Mouse (Mus musculus) heart, embryonic 12.5 days (tissue): Measurements from ENCODE around the gene Gm10309. TPM values are rescaled to one million over a fixed set of nuclear protein-coding genes. Genes with fewer than 3 reads are reported as not detected.

ENCODE experiments used
- ATAC-seq: fragments of 200-750 bp; cut with Nextera tagmentation; 2 replicates; pipeline ENCODE4 v1.8.0; 2017; ENCODE audit warnings: moderate TSS enrichment, moderate library complexity; ENCODE audit not compliant: insufficient number of reproducible peaks, low FRiP score
- H3K27ac ChIP-seq: fragments of 300-500 bp; sonication (generic); 2 replicates; pipeline ENCODE4 v1.5.1; 2016; ENCODE audit warnings: mild to moderate bottlenecking, moderate library complexity; ENCODE audit not compliant: poor library complexity, severe bottlenecking
- H3K27me3 ChIP-seq: fragments of 300-500 bp; sonication (generic); replicated peaks from 2 replicates; pipeline ENCODE4 v1.6.1; 2016; ENCODE audit warnings: mild to moderate bottlenecking, moderate library complexity
- H3K36me3 ChIP-seq: fragments of 300-500 bp; sonication (generic); 2 replicates; pipeline ENCODE4 v1.6.1; 2016; ENCODE audit warnings: mild to moderate bottlenecking, moderate library complexity
- H3K4me1 ChIP-seq: fragments of 300-500 bp; sonication (generic); replicated peaks from 2 replicates; pipeline ENCODE4 v1.6.1; 2016; ENCODE audit warnings: mild to moderate bottlenecking
- H3K4me2 ChIP-seq: fragments of 300-500 bp; sonication (generic); 2 replicates; pipeline ENCODE4 v1.6.1; 2016; ENCODE audit warnings: mild to moderate bottlenecking, moderate library complexity
- H3K4me3 ChIP-seq: fragments of 300-500 bp; sonication (generic); 2 replicates; pipeline ENCODE4 v1.5.1; 2016; ENCODE audit warnings: mild to moderate bottlenecking
- H3K9ac ChIP-seq: fragments of 300-500 bp; sonication (generic); 2 replicates; pipeline ENCODE4 v1.6.1; 2016; ENCODE audit warnings: mild to moderate bottlenecking, moderate library complexity
- H3K9me3 ChIP-seq: fragments of 300-500 bp; sonication (generic); replicated peaks from 2 replicates; pipeline ENCODE4 v1.6.1; 2016; ENCODE audit warnings: mild to moderate bottlenecking, moderate library complexity
- WGBS: fragments of 180-500 bp; shearing (Covaris S2); methylation state at CpG from one replicate; pipeline ENCODE4 v1.1.7; 2016; 5-methylcytosine and 5-hydroxymethylcytosine counted together
- polyA plus RNA-seq: library from polyadenylated mRNA; unstranded; fragments of >200 nt; fragmentation: Nextera tagmentation; extraction: Ambion mirVana; gene quantifications from 2 replicates; pipeline ENCODE4 v1.2.1, GENCODE M21; 2016

Gm10309 gene
- polyA plus RNA-seq, 1 experiment from 2014 or later = 0.38 TPM

GRCm38 (mm10) chr17:86529411-86529810 lies 24.4 kb upstream of the Gm10309 start:
- 61% methylated on average over 4 of the region's 4 CpGs for WGBS
- Histone ChIP-seq H3K4me2 (no peak overlapping the region), H3K4me1 (peaks cover 47% of the 10 kb centered on the region), H3K27ac (no peak overlapping the region), H3K36me3 (peaks cover 5% of the 10 kb centered on the region; the same call in 1 of the 2 replicates), H3K4me3 (no peak overlapping the region), H3K9me3 (no peaks in the 10 kb centered on the region), H3K9ac (no peak overlapping the region), H3K27me3 (no peaks in the 10 kb centered on the region)
- ATAC-seq = no peak

GRCm38 (mm10) chr17:86529003-86529402 lies 24.0 kb upstream of the Gm10309 start:
- no peaks in the 10 kb centered on the region for H3K9me3 ChIP-seq
- no peak overlapping the region for H3K4me2 ChIP-seq
- H3K4me3 ChIP-seq = no peak overlapping the region
- H3K36me3 ChIP-seq = peaks cover 5% of the 10 kb centered on the region; the same call in 1 of the 2 replicates
- peaks cover 47% of the 10 kb centered on the region for H3K4me1 ChIP-seq
- H3K9ac ChIP-seq = no peak overlapping the region
- WGBS = 60% methylated on average over 10 of the region's 10 CpGs
- H3K27me3 ChIP-seq = no peaks in the 10 kb centered on the region
- no peak overlapping the region for H3K27ac ChIP-seq
- no peak for ATAC-seq

GRCm38 (mm10) chr17:86527298-86527697 lies 22.3 kb upstream of the Gm10309 start:
- Histone ChIP-seq H3K9ac (no peak overlapping the region), H3K27me3 (no peaks in the 10 kb centered on the region), H3K4me1 (peaks cover 32% of the 10 kb centered on the region), H3K36me3 (peaks cover 5% of the 10 kb centered on the region; the same call in 1 of the 2 replicates), H3K27ac (no peak overlapping the region), H3K4me3 (no peak overlapping the region), H3K9me3 (no peaks in the 10 kb centered on the region), H3K4me2 (no peak overlapping the region)
- 85% methylated on average over 5 of the region's 5 CpGs for WGBS
- no peak for ATAC-seq

- Histone ChIP-seq H3K27me3 (no peaks in the 10 kb centered on the region), H3K4me2 (no peak overlapping the region), H3K4me1 (peaks cover 28% of the 10 kb centered on the region), H3K9ac (no peak overlapping the region), H3K27ac (no peak overlapping the region), H3K4me3 (no peak overlapping the region), H3K9me3 (no peaks in the 10 kb centered on the region), H3K36me3 (peaks cover 5% of the 10 kb centered on the region; the same call in 1 of the 2 replicates)
- 80% methylated on average over 7 of the region's 7 CpGs for WGBS
- ATAC-seq = no peak
Observed at GRCm38 (mm10) chr17:86526016-86526415, 21.0 kb upstream of the Gm10309 start.

DNA sequence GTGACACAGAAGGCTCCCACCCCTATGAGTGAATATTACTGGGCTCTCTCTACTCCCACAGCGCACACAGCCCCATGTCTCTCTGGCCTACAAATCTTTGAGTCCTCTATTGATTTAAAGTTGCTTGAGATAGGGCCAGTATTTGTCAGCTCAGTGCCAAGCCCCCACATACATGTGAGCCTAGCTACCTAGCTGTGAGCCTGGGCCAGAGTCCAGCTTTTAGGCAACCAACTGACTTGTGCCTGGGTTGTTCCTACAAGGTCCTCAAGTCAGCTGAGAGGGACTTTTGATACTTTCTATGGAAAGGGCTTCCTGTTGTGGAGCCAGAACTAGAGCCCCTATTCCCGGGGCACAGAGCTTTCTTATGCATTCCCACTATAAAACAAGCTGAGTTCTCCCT lies 20.0 kb upstream of the Gm10309 start:
- H3K27ac ChIP-seq = no peak overlapping the region
- WGBS = 74% methylated on average over 2 of the region's 2 CpGs
- no peak for ATAC-seq
- H3K9ac ChIP-seq = no peak overlapping the region
- no peak overlapping the region for H3K4me3 ChIP-seq
- no peak overlapping the region for H3K4me2 ChIP-seq
- no peaks in the 10 kb centered on the region for H3K27me3 ChIP-seq
- H3K9me3 ChIP-seq = no peaks in the 10 kb centered on the region
- H3K36me3 ChIP-seq = peaks cover 5% of the 10 kb centered on the region; the same call in 1 of the 2 replicates
- H3K4me1 ChIP-seq = peaks cover 19% of the 10 kb centered on the region

DNA sequence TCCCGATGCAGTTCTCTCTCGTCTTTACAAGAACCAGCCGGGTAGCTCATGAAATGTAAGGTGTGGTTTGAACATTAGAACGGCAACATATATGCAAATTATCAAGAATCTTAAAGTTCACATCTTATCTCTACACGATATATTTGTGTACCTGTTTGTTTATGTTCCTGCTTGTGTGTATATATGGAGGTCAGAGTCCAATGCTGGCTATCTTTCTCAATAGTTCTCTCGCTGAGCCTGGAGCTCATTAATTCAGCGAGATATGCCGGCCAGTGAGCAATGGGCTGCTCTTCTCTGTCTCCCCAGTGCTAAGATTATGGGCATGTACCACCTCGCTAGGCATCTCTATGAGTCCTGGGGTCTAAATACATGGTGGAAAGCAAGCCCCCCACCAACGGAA lies 18.8 kb upstream of the Gm10309 start:
- no peaks in the 10 kb centered on the region for H3K9me3 ChIP-seq
- H3K4me2 ChIP-seq = no peak overlapping the region
- peaks cover 7% of the 10 kb centered on the region for H3K4me1 ChIP-seq
- peaks cover 5% of the 10 kb centered on the region; the same call in 1 of the 2 replicates for H3K36me3 ChIP-seq
- no peaks in the 10 kb centered on the region for H3K27me3 ChIP-seq
- ATAC-seq = no peak
- no peak overlapping the region for H3K4me3 ChIP-seq
- no peak overlapping the region for H3K27ac ChIP-seq
- WGBS = 86% methylated on average over 10 of the region's 10 CpGs
- H3K9ac ChIP-seq = no peak overlapping the region

DNA sequence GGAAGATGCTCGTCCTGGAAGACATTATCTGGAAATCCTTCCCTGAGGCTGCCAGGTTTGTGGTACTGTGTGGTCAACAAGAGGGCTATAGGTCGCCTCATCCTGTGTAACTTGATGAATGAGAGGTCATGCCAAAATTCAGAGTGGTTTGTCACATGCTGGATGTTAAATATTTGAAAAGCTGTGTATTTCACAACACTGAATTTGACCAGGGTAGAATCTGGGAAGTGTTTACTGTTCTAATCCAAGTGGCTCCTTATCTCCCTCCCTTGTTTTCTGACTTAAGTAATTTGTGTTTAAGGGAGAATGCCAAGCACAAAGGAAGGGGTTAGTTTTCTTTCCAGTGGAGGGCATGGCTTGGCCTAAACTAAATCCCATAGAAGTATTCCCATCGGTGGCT lies 18.3 kb upstream of the Gm10309 start:
- 69% methylated on average over 3 of the region's 3 CpGs for WGBS

GRCm38 (mm10) chr17:86522649-86523048 lies 17.6 kb upstream of the Gm10309 start:
- Histone ChIP-seq H3K27me3 (no peaks in the 10 kb centered on the region), H3K4me3 (no peak overlapping the region), H3K27ac (no peak overlapping the region), H3K9ac (no peak overlapping the region), H3K4me2 (no peak overlapping the region), H3K4me1 (0 out of 2 replicates have a peak, but pooled peaks cover 4% of the 10 kb centered on the region), H3K36me3 (peaks cover 5% of the 10 kb centered on the region; the same call in 1 of the 2 replicates), H3K9me3 (no peaks in the 10 kb centered on the region)
- WGBS = 81% methylated on average over 5 of the region's 5 CpGs
- no peak for ATAC-seq

More for the DNA sequence above, 18.3 kb upstream of the Gm10309 start:
- H3K9ac ChIP-seq = no peak overlapping the region
- no peak overlapping the region for H3K4me3 ChIP-seq
- peaks cover 5% of the 10 kb centered on the region; the same call in 1 of the 2 replicates for H3K36me3 ChIP-seq
- H3K4me2 ChIP-seq = no peak overlapping the region
- 0 out of 2 replicates have a peak, but pooled peaks cover 4% of the 10 kb centered on the region for H3K4me1 ChIP-seq
- H3K9me3 ChIP-seq = no peaks in the 10 kb centered on the region
- no peaks in the 10 kb centered on the region for H3K27me3 ChIP-seq
- no peak for ATAC-seq
- no peak overlapping the region for H3K27ac ChIP-seq

GRCm38 (mm10) chr17:86521252-86521651 lies 16.2 kb upstream of the Gm10309 start:
- Histone ChIP-seq H3K27me3 (no peaks in the 10 kb centered on the region), H3K36me3 (peaks cover 5% of the 10 kb centered on the region; the same call in 1 of the 2 replicates), H3K4me3 (no peak overlapping the region), H3K27ac (no peak overlapping the region), H3K4me1 (0 out of 2 replicates have a peak, but pooled peaks cover 4% of the 10 kb centered on the region), H3K9ac (no peak overlapping the region), H3K4me2 (no peak overlapping the region), H3K9me3 (no peaks in the 10 kb centered on the region)
- 92% methylated on average over 11 of the region's 11 CpGs for WGBS
- ATAC-seq = no peak

DNA sequence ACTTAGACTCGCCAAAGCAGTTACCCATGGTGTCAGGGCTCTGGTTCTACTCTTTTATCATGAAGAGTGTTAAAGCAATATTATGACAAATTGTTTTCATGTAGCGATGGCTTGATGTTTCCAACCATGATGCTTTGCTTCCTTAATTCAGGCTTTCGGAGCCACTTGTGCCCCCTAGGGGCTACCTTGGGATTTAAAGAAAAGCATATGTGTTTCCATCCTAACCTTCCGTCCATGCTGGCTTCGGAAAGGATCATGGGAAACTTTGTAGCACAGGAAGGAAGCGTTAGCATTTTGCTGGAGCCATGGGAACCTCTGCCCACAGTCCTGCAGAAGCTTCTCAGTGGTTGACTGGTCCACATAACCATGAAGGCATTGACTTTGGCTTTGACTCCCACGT lies 13.6 kb upstream of the Gm10309 start:
- Histone ChIP-seq H3K27me3 (no peaks in the 10 kb centered on the region), H3K4me3 (no peak overlapping the region), H3K4me2 (no peak overlapping the region), H3K36me3 (no peaks in the 10 kb centered on the region; the same call in 1 of the 2 replicates), H3K9me3 (no peaks in the 10 kb centered on the region), H3K9ac (no peak overlapping the region), H3K27ac (no peak overlapping the region), H3K4me1 (peaks cover 22% of the 10 kb centered on the region)
- 87% methylated on average over 7 of the region's 7 CpGs for WGBS
- ATAC-seq = no peak

DNA sequence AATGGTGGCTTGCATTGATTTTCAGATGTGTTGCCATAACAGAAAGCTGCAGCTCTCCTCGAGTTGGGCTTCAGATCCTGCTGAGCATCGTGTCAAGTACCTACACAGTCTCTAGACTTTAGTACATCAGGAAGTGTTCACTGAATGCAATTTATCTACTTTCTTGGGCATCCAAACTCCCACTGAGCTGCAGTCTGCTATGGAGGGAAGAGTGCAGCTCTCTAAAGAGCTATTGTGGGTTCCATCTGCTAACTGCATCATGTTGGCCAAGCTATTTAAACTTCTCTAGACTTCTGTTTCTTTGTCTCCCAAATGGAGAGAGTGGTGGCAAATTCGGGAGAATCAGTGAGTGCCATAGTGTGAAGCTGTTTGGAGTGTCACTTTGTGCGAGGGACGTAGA lies 11.6 kb upstream of the Gm10309 start:
- peaks cover 33% of the 10 kb centered on the region for H3K4me1 ChIP-seq
- no peak overlapping the region for H3K4me2 ChIP-seq
- H3K9ac ChIP-seq = no peak overlapping the region
- 63% methylated on average over 5 of the region's 5 CpGs for WGBS
- H3K27me3 ChIP-seq = no peaks in the 10 kb centered on the region
- no peaks in the 10 kb centered on the region for H3K9me3 ChIP-seq
- no peak for ATAC-seq
- no peak overlapping the region for H3K4me3 ChIP-seq
- H3K27ac ChIP-seq = no peak overlapping the region
- no peaks in the 10 kb centered on the region; the same call in 1 of the 2 replicates for H3K36me3 ChIP-seq
